Comparison of ENCODE assay signal across 8 mouse cellular contexts in genomic region chr3:28264841-28265150, GRCm38 (mm10). TPM values are rescaled to one million over a fixed set of nuclear protein-coding genes. Genes with fewer than 3 reads are reported as not detected.
DNase-seq lines count a peak whose midpoint lies in the region; ATAC-seq lines count a peak whose summit lies in the region.

No protein-coding gene starts in this region.

- peak overlapping the region; percentile 86 for H3K4me3 ChIP-seq in heart, embryonic 13.5 days
- H3K4me3 ChIP-seq in brown adipose tissue, adult 24 weeks (ENCODE audit: insufficient read depth, low read depth, low read length) = peak overlapping the region; percentile 73; the same call in 1 of the 2 replicates
- peak overlapping the region; percentile 82 for H3K4me3 ChIP-seq in hindbrain, embryonic 13.5 days
- H3K4me3 ChIP-seq in midbrain, embryonic 13.5 days (replicated peaks) = peak overlapping the region; percentile 85

- peak overlapping the region; percentile 92 for H3K9ac ChIP-seq in heart, embryonic 13.5 days
- H3K9ac ChIP-seq in hindbrain, embryonic 13.5 days = peak overlapping the region; percentile 98
- peak overlapping the region; percentile 95 for H3K9ac ChIP-seq in midbrain, embryonic 13.5 days (replicated peaks)

- H3K4me1 ChIP-seq in heart, embryonic 13.5 days = peaks cover 21% of the 10 kb centered on the region
- H3K4me1 ChIP-seq in brown adipose tissue, adult 24 weeks (ENCODE audit: control insufficient read depth, insufficient read depth, insufficient read length, low read length) = no peaks in the 10 kb centered on the region
- H3K4me1 ChIP-seq in hindbrain, embryonic 13.5 days (replicated peaks) = peaks cover 52% of the 10 kb centered on the region
- H3K4me1 ChIP-seq in midbrain, embryonic 13.5 days (replicated peaks) = peaks cover 53% of the 10 kb centered on the region

- 31% methylated on average over 5 of the region's 5 CpGs for WGBS in heart, embryonic 13.5 days
- WGBS in hindbrain, embryonic 13.5 days = 15% methylated on average over 5 of the region's 5 CpGs
- WGBS in midbrain, embryonic 13.5 days = 14% methylated on average over 5 of the region's 5 CpGs

- no peak for ATAC-seq in heart, embryonic 13.5 days (ENCODE audit: extremely low read depth, insufficient number of reproducible peaks, low FRiP score, low TSS enrichment)
- no peak for ATAC-seq in hindbrain, embryonic 13.5 days (ENCODE audit: low FRiP score)
- no peak for ATAC-seq in midbrain, embryonic 13.5 days

- no peak for DNase-seq in heart, adult 9 months (ENCODE audit: low spot score in 2 of 2)
- DNase-seq in adrenal gland, postnatal 36 days = no peak
- DNase-seq in right cerebral cortex, postnatal 14 days = no peak
- no peak for DNase-seq in ovary, postnatal 14 days (ENCODE audit: low spot score)

- H3K27ac ChIP-seq in heart, embryonic 13.5 days (replicated peaks) = 0 out of 2 replicates have a peak overlapping the region, but pooled peaks have one; percentile 37
- H3K27ac ChIP-seq in brown adipose tissue, adult 24 weeks (replicated peaks; ENCODE audit: low read depth, low read length) = no peak overlapping the region
- peak overlapping the region; percentile 97 for H3K27ac ChIP-seq in hindbrain, embryonic 13.5 days
- peak overlapping the region; percentile 96 for H3K27ac ChIP-seq in midbrain, embryonic 13.5 days

- no peaks in the 10 kb centered on the region for H3K36me3 ChIP-seq in heart, embryonic 13.5 days
- no peaks in the 10 kb centered on the region for H3K36me3 ChIP-seq in hindbrain, embryonic 13.5 days
- no peaks in the 10 kb centered on the region for H3K36me3 ChIP-seq in midbrain, embryonic 13.5 days

- H3K27me3 ChIP-seq in heart, embryonic 13.5 days (replicated peaks) = no peaks in the 10 kb centered on the region
- H3K27me3 ChIP-seq in hindbrain, embryonic 13.5 days = no peaks in the 10 kb centered on the region
- H3K27me3 ChIP-seq in midbrain, embryonic 13.5 days = peaks cover 4% of the 10 kb centered on the region; the same call in 1 of the 2 replicates

- H3K9me3 ChIP-seq in heart, embryonic 13.5 days = no peaks in the 10 kb centered on the region
- H3K9me3 ChIP-seq in hindbrain, embryonic 13.5 days = no peaks in the 10 kb centered on the region
- no peaks in the 10 kb centered on the region for H3K9me3 ChIP-seq in midbrain, embryonic 13.5 days

- H3K4me2 ChIP-seq in heart, embryonic 13.5 days = peak overlapping the region; percentile 79
- peak overlapping the region; percentile 80 for H3K4me2 ChIP-seq in hindbrain, embryonic 13.5 days
- peak overlapping the region; percentile 86 for H3K4me2 ChIP-seq in midbrain, embryonic 13.5 days (replicated peaks)

RNA-seq across cellular contexts. Expression of gene Tnik, which starts 1.8 kb away (rescaled TPM):
- 8.3 and 8.4 TPM in 2 replicates for polyA plus RNA-seq in heart, embryonic 13.5 days (2015; fragmentation: Nextera tagmentation; extraction: Ambion mirVana)
- 0.54 and 1.4 TPM in 2 replicates for polyA plus RNA-seq in brown adipose tissue, adult 24 weeks (2012; ENCODE audit: insufficient read depth, insufficient read length, missing spikeins)
- polyA plus RNA-seq in hindbrain, embryonic 13.5 days (2015; fragmentation: Nextera tagmentation; extraction: Ambion mirVana) = 70.7 and 73.6 TPM in 2 replicates
- polyA plus RNA-seq in midbrain, embryonic 13.5 days (2015; fragmentation: Nextera tagmentation; extraction: Ambion mirVana) = 70.2 and 71.2 TPM in 2 replicates
- 10 to 100 TPM; 10.6 to 17.0 TPM for total RNA-seq in adrenal gland, postnatal 36 days (2021)
